Mouse (Mus musculus) left cerebral cortex, postnatal 14 days (tissue): ENCODE measurements around the gene Ccdc87. TPM values are rescaled to one million over a fixed set of nuclear protein-coding genes. Genes with fewer than 3 reads are reported as not detected.

Source experiments
- DNase-seq, 2 experiments: peaks; one replicate each; pipeline ENCODE4 v3.0.0; 2021 to 2022; ENCODE audit warnings: low spot score in 2 of 2, mixed read lengths in 1 of 2
- intact Hi-C: fragments of 180-260 bp; cut with DNase I; formaldehyde crosslinking; loops from one replicate; pipeline ENCODE4 v1.15.1; 2025
- total RNA-seq, 2 experiments: library from RNA; stranded (reverse); gene quantifications; 2 replicates each; pipeline ENCODE4 v1.2.3; 2021

Ccdc87 gene
- total RNA-seq, 2 experiments from 2014 or later = 2.1 to 2.2 TPM

DNA sequence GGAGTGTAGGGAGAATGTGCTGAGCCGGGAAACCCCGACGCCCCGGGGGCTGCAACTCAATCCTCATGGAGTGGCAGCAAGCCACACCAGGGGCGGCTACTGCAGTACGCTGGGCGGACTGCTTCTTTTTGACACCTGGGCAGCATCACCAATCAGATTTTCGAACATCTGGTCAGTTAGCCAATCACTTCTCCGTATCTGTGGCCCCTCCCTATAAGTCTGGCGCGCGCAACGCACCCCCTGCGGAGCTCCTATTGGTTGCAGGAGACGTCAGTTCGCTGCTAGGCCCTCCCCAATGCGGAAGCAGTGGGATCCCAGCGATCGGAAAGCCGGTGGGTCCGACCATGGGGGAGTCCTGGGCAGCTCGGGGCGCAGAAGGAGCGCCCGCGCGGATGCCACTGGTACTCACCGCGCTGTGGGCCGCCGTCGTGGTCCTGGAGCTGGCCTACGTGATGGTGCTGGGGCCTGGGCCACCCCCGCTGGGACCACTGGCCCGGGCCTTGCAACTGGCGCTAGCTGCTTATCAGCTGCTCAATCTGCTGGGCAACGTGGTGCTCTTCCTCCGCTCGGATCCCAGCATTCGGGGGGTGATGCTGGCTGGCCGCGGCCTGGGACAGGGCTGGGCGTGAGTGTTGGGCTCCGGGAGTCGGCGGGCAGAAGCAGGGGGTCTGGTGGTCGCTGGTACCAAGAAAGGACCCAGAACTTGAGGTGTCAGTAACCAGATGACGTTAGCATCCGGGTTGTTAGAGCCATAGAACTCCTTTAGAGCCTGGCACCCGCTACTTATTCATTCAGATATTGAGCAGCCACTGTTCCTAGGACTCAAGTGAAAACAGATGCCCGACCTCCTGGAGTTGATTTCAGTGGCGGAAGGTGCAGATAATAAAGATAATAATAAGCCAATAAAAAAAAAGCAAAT is 39.5 kb downstream of the Ccdc87 start, which contains the start of gene Zdhhc24:
Gene Zdhhc24, plus strand, starts transcription at position 264 of the 919 bp plus-strand sequence.
- peak; percentile 96 to 97 for DNase-seq
- intact Hi-C loops = no loop called here

DNA sequence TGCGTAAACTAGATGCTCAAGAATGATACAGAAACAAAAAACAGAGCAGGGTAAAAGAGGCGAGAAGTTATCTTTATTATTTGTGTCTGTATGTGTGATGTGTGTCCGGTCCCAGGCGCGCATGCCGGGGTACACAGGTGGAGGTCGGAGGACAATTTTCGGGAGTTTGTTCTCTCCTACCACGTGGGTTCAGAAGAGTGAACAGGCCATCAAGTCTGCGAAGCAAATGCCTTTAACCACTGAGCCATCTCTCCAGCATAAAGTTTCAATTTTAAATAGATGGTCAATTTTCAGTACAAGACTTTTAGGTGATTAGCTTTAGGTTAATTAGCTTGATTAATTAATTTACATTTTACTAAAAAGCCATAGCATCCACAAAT is 40.1 kb downstream of the Ccdc87 start:
- intact Hi-C loops = no loop called here
- no peak for DNase-seq

DNA sequence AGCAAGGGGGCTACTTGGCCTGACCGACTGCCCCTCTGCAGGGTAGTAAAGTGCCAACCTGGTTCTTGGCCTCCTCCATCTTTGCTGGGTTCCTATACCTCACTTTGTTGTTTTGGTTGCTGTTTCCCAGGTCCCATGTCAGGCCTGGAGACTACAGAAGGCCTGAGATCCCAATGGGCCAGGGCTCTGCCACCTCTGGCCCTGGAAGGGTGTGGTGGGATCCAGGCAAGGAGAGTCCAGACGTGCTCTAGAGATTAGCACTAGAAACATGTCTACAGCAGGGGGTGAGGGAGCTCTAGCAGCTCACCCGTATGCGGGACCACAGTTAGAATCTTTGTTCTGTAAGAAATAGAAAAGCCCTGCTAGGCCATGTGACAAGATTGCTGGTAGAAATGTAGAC is 44.8 kb downstream of the Ccdc87 start:
- no peak for DNase-seq
- intact Hi-C loops = no loop called here

DNA sequence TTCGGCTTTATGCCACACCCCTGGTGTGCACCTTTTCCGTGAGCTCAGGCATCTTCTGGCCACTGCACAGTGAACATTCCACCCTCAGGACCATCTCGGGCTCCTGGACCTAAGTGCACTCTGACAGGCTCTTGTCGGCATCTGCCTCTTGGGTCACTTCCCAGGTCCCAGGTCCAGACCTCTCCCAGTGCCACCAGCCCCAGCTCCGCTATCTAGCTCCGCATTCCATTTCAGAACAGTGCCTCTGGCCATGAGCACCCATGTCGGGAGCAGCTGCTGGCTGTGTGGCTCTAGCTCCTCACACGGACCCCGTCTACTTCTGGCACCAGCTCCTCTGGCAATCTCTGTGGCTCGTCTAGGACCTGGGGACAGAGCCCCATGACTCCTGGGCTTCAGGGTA is 50.6 kb downstream of the Ccdc87 start:
- intact Hi-C loops = no loop called here
- no peak for DNase-seq

- intact Hi-C loops = no loop called here
- DNase-seq = no peak
These were observed 52.6 kb downstream of the Ccdc87 start for GRCm38 (mm10) chr19:4891798-4892197.

Other genes starting within 250 kb of the Ccdc87 start
- gene Lrfn4, start 223.7 kb upstream of the Ccdc87 start, total RNA-seq = 10 to 100 TPM; 59.2 to 66.1 TPM
- gene Rce1, start 213.7 kb upstream of the Ccdc87 start, total RNA-seq = 10 to 100 TPM; 20.4 to 20.6 TPM
- 1 to 10 TPM; 1.8 to 2.1 TPM for gene Gm960, start 140.7 kb upstream of the Ccdc87 start, total RNA-seq
- gene Sptbn2, start 128.2 kb upstream of the Ccdc87 start, total RNA-seq = 100 to 1,000 TPM; 702 to 775 TPM
- 10 to 100 TPM; 13.6 to 14.3 TPM for gene Rbm4b, start 82.9 kb upstream of the Ccdc87 start, total RNA-seq
- 10 to 100 TPM; 63.5 to 65.8 TPM for gene Rbm4, start 45.5 kb upstream of the Ccdc87 start, total RNA-seq
- 10 to 100 TPM; 12.9 to 19.3 TPM for gene Gm21992, start 27.8 kb upstream of the Ccdc87 start, total RNA-seq
- 10 to 100 TPM; 49.3 to 52.6 TPM for gene Rbm14, start 27.7 kb upstream of the Ccdc87 start, total RNA-seq
- gene Ccs, start within 50 bp of the Ccdc87 start, total RNA-seq = 10 to 100 TPM; 33.5 to 33.7 TPM
- gene Ctsf, start 15.8 kb downstream of the Ccdc87 start, total RNA-seq = 100 to 1,000 TPM; 115 to 120 TPM
- 1 to 10 TPM; 2.8 to 3.0 TPM for gene Actn3, start 38.5 kb downstream of the Ccdc87 start, total RNA-seq
- 10 to 100 TPM; 27.7 to 29.0 TPM for gene Zdhhc24, start 39.3 kb downstream of the Ccdc87 start, total RNA-seq
- gene Bbs1, start 67.3 kb downstream of the Ccdc87 start, total RNA-seq = 10 to 100 TPM; 46.5 to 47.2 TPM
- gene Dpp3, start 88.9 kb downstream of the Ccdc87 start, total RNA-seq = 10 to 100 TPM; 56.2 to 60.4 TPM
- gene Peli3, start 103.8 kb downstream of the Ccdc87 start, total RNA-seq = 10 to 100 TPM; 15.9 to 17.2 TPM
- 10 to 100 TPM; 60.2 to 61.9 TPM for gene Mrpl11, start 122.8 kb downstream of the Ccdc87 start, total RNA-seq
- gene Npas4, start 150.9 kb downstream of the Ccdc87 start, total RNA-seq = 10 to 100 TPM; 10.7 to 11.3 TPM
- gene Slc29a2, start 184.5 kb downstream of the Ccdc87 start, total RNA-seq = 10 to 100 TPM; 17.2 to 21.6 TPM
- gene B4gat1, start 199.5 kb downstream of the Ccdc87 start, total RNA-seq = 100 to 1,000 TPM; 148 to 151 TPM
- 1 to 10 TPM; 4.8 to 6.2 TPM for gene AC124502.3, start 199.5 kb downstream of the Ccdc87 start, total RNA-seq
- gene Brms1, start 202.0 kb downstream of the Ccdc87 start, total RNA-seq = 10 to 100 TPM; 14.7 to 15.1 TPM
- gene Rin1, start 211.1 kb downstream of the Ccdc87 start, total RNA-seq = 10 to 100 TPM; 59.6 to 66.7 TPM
- 1 to 10 TPM; 9.0 to 9.4 TPM for gene Cd248, start 228.7 kb downstream of the Ccdc87 start, total RNA-seq
- 100 to 1,000 TPM; 164 to 171 TPM for gene Tmem151a, start 246.2 kb downstream of the Ccdc87 start, total RNA-seq
- 10 to 100 TPM; 24.2 to 27.5 TPM for gene Yif1a, start 249.2 kb downstream of the Ccdc87 start, total RNA-seq